Mouse (Mus musculus) neural tube, embryonic 15.5 days (tissue): Measurements from ENCODE around the gene Armc9. TPM values are rescaled to one million over a fixed set of nuclear protein-coding genes. Genes with fewer than 3 reads are reported as not detected.

Source experiments
- ATAC-seq: fragments of 200-750 bp; cut with Nextera tagmentation; 2 replicates; pipeline ENCODE4 v1.8.0; 2017; ENCODE audit warnings: mild to moderate bottlenecking, moderate TSS enrichment, moderate library complexity; ENCODE audit not compliant: low FRiP score
- H3K27ac ChIP-seq: fragments of 300-500 bp; sonication (generic); replicated peaks from 2 replicates; pipeline ENCODE4 v1.5.1; 2015; ENCODE audit warnings: mild to moderate bottlenecking, inconsistent platforms
- H3K27me3 ChIP-seq: fragments of 300-500 bp; sonication (generic); replicated peaks from 2 replicates; pipeline ENCODE4 v1.6.1; 2015; ENCODE audit warnings: inconsistent platforms
- H3K36me3 ChIP-seq: fragments of 300-500 bp; sonication (generic); 2 replicates; pipeline ENCODE4 v1.6.1; 2015; ENCODE audit warnings: inconsistent platforms
- H3K4me1 ChIP-seq: fragments of 300-500 bp; sonication (generic); 2 replicates; pipeline ENCODE4 v1.6.1; 2015; ENCODE audit warnings: inconsistent platforms
- H3K4me2 ChIP-seq: fragments of 300-500 bp; sonication (generic); 2 replicates; pipeline ENCODE4 v1.6.1; 2015; ENCODE audit warnings: inconsistent platforms, mild to moderate bottlenecking, moderate library complexity
- H3K4me3 ChIP-seq: fragments of 300-500 bp; sonication (generic); replicated peaks from 2 replicates; pipeline ENCODE4 v1.5.1; 2015; ENCODE audit warnings: mild to moderate bottlenecking, inconsistent platforms
- H3K9ac ChIP-seq: fragments of 300-500 bp; sonication (generic); replicated peaks from 2 replicates; pipeline ENCODE4 v1.6.1; 2015; ENCODE audit warnings: mild to moderate bottlenecking, inconsistent platforms
- H3K9me3 ChIP-seq: fragments of 300-500 bp; sonication (generic); replicated peaks from 2 replicates; pipeline ENCODE4 v1.6.1; 2016; ENCODE audit warnings: inconsistent platforms
- WGBS: fragments of 180-500 bp; shearing (Covaris S2); methylation state at CpG from one replicate; pipeline ENCODE4 v1.1.7; 2015; ENCODE audit warnings: mixed read lengths; 5-methylcytosine and 5-hydroxymethylcytosine counted together
- polyA plus RNA-seq: library from polyadenylated mRNA; unstranded; fragments of >200 nt; fragmentation: Nextera tagmentation; extraction: Ambion mirVana; gene quantifications from 2 replicates; pipeline ENCODE4 v1.2.1, GENCODE M21; 2015

Gene Armc9
- polyA plus RNA-seq, 1 experiment from 2014 or later: 35.5 TPM

DNA sequence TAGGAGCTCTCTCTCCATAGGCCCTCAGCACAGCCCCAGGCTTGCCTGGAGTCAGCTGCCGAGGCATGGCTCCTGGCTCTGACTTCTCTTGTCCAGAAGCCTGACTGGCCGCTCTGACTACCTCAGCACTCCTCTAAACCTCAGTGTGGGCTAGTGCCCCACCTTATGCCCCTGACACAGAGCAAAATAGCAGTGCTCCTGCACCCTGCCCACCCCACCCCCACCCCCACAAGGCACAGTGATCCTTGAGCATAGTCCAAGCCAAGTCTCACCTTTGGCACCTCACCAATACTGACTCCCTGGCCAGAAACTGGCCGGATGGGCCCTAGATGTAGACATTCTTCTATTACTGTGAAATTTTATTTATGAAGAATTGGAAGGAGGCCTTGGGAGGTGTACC lies 152.1 kb downstream of the Armc9 start:
- ATAC-seq: no peak
- no peak overlapping the region for H3K27ac ChIP-seq
- H3K9ac ChIP-seq: no peak overlapping the region
- WGBS: 96% methylated on average over 3 of the region's 3 CpGs
- no peak overlapping the region for H3K4me2 ChIP-seq
- peaks cover 35% of the 10 kb centered on the region for H3K27me3 ChIP-seq
- H3K4me1 ChIP-seq: peaks cover 19% of the 10 kb centered on the region
- H3K36me3 ChIP-seq: no peaks in the 10 kb centered on the region
- H3K4me3 ChIP-seq: no peak overlapping the region
- no peaks in the 10 kb centered on the region for H3K9me3 ChIP-seq

DNA sequence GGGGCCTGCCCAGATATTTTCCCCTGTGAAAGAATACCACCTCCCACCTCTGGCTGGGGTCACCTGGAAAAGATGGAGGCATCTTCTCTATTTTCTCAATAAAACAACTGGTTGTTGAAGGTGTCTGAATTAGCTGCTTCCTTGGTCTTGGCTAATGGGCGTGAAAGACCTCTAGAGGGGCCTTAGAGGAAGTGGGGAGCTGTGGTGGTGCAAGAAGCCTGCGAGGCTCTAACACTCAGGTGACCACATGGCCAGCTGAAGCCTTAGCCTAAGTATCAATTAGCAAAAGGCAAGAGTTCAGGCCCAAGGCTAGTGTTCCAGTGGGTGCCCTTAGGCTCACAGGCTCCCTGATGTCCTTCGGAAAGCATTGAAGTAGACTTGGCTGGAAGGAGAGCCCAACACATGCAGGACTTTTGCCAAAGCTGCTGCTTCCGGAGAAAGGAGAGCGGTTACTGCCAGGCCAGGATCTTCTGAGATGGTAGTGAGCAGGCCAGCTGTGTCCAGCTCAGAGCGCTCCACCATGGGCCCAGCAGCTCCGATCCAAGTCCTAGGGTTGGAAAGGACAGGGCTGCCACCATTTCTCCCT lies 152.7 kb downstream of the Armc9 start:
- H3K4me3 ChIP-seq: no peak overlapping the region
- ATAC-seq: no peak
- H3K27me3 ChIP-seq: peaks cover 29% of the 10 kb centered on the region
- H3K36me3 ChIP-seq: no peaks in the 10 kb centered on the region
- peaks cover 19% of the 10 kb centered on the region for H3K4me1 ChIP-seq
- H3K4me2 ChIP-seq: no peak overlapping the region
- H3K9me3 ChIP-seq: no peaks in the 10 kb centered on the region
- H3K27ac ChIP-seq: no peak overlapping the region
- 90% methylated on average over 7 of the region's 7 CpGs for WGBS
- no peak overlapping the region for H3K9ac ChIP-seq

DNA sequence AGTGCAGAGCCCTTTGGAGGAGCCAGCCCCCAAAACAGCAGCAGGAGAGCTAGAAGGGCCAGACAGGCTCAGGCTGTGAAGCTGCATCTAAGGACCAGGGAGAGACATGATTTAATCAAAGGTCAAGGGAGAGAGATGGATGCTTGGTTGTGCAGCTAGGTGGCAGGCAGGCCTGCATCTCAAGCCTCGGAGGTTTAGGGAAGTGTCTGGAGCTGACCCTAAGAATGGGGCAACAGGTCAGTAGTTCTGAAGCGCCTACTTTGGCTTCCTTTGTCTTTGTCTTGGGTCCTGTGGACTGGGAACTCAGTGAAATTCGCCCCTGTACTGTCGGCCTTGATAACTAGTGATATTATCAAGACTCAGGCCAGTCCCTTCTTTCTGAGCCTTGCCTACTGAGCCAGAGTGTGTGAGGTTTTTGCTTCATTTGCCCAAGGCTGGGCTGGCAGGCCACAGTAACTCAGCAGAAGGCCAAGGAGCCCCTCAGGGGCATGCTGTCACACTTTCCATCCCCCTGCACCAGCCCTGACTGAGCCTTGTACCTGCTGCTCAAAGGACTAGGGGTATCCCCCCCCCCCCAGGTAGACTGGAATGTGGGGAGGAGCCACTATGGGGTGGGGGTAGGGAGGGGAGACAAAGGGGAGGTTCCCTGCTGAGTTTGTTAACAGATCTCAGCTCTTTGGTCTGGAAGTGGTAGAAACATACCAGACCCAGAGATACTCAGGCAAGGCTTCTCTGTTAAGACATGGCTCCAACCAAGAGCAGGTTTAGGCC lies 153.5 kb downstream of the Armc9 start:
- ATAC-seq: no peak
- 36% methylated on average over 4 of the region's 4 CpGs for WGBS
- peaks cover 22% of the 10 kb centered on the region for H3K27me3 ChIP-seq

DNA sequence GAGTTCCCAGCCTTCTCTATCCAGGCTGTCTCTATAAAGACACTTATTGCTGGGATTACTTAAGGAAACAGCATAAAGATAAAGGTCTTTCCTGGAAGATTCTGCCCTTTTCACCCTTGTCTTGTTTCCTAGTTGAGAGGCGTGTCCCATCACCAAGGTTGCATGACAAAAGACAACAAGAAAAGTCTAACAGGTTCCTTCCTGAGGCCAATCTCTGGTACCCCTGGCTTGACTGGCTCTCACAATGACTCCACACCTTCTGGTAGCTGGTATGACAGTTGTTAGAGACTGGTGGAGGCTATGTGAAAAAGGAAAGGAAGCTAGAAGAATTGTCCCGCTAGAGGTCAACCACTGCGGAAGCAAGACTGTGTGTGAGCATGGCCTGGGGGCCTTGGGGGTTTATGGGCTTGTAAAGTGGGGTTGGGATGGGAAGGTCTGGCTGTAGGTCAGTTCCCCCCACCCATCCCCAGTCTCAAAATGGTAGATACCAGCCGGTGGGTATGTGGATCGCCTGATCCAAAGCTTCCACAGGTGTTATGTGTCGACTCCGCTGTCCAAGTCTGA lies 154.8 kb downstream of the Armc9 start:
- H3K27me3 ChIP-seq: peaks cover 10% of the 10 kb centered on the region
- WGBS: 95% methylated on average over 7 of the region's 7 CpGs
- no peaks in the 10 kb centered on the region for H3K36me3 ChIP-seq
- no peak overlapping the region for H3K9ac ChIP-seq
- no peak overlapping the region for H3K27ac ChIP-seq
- peaks cover 2% of the 10 kb centered on the region; the same call in 1 of the 2 replicates for H3K4me1 ChIP-seq
- no peak for ATAC-seq
- no peak overlapping the region for H3K4me2 ChIP-seq
- no peaks in the 10 kb centered on the region for H3K9me3 ChIP-seq
- H3K4me3 ChIP-seq: no peak overlapping the region

More for the DNA sequence above, 153.5 kb downstream of the Armc9 start:
- no peak overlapping the region for H3K9ac ChIP-seq
- H3K4me3 ChIP-seq: no peak overlapping the region
- no peaks in the 10 kb centered on the region for H3K36me3 ChIP-seq
- H3K27ac ChIP-seq: no peak overlapping the region
- no peak overlapping the region for H3K4me2 ChIP-seq
- H3K9me3 ChIP-seq: no peaks in the 10 kb centered on the region
- peaks cover 15% of the 10 kb centered on the region for H3K4me1 ChIP-seq

DNA sequence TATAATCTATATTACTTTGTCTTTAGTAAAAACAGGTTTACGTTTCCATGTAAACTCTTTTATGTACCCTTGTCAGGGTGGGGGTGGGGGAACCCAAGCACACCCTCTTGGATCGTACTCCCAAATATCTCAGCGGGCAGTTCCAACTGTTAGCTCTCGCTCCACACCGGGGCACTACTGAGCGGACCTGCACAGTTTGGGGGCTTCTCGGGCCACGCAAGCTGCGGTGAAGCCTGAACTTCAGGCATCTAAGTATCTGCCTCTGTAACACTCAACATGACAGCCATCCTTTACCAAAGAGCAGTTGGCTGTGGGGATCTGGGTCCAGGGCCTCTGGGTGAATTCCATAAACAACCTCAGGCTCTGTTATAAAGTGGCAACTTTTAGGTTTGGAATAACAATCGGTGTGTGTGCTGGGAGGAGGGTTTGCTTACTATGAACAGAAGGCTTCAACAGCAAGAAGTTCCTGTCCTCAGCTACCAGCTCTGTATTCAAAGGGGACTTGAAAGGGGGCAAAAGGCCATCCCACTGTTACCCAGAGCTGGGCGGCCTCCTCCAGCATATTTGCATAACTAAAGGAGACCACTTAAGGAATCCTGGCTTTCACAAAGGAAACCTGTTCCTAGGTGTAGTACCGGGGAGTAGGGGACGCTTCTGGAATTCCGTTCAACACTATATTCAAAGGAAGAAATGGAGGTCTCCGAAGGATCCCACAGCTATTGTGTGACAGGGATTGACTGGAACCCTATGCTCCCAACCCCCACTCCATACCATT lies 156.1 kb downstream of the Armc9 start:
- H3K9me3 ChIP-seq: no peaks in the 10 kb centered on the region
- no peaks in the 10 kb centered on the region for H3K4me1 ChIP-seq
- H3K27ac ChIP-seq: no peak overlapping the region
- ATAC-seq: no peak
- WGBS: 20% methylated on average over 15 of the region's 15 CpGs
- H3K36me3 ChIP-seq: no peaks in the 10 kb centered on the region
- no peak overlapping the region for H3K4me2 ChIP-seq
- H3K4me3 ChIP-seq: no peak overlapping the region
- no peak overlapping the region for H3K9ac ChIP-seq
- H3K27me3 ChIP-seq: no peaks in the 10 kb centered on the region

DNA sequence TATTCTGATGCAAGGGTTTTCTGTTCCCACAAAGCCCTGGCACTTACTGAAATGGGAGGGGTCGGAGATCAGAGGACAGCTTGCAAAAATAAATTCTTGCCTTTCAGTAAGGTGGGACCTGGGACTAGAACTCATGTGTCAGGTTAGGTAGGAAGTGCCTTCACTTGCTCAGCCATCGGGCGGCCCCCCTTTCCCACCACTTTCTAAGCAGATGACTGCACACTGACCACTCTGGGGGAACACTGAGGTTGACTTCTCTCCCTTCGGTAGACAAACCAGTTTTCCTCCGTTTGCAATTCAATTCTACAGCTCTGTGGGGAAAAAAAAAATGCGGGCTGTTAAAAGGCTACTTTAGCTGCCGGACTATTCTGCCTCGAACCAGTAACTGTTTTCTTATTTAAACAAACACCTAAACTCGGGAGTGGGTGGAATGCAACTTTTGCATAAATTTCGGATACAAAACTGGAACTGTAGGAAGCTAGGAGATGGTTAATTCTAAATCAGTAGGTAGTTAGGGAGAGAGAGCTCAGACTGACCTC lies 157.0 kb downstream of the Armc9 start:
- no peaks in the 10 kb centered on the region for H3K9me3 ChIP-seq
- no peak overlapping the region for H3K9ac ChIP-seq
- 28% methylated on average over 10 of the region's 10 CpGs for WGBS
- H3K4me1 ChIP-seq: no peaks in the 10 kb centered on the region
- no peak overlapping the region for H3K27ac ChIP-seq
- no peak overlapping the region for H3K4me2 ChIP-seq
- no peak overlapping the region for H3K4me3 ChIP-seq
- no peaks in the 10 kb centered on the region for H3K36me3 ChIP-seq
- ATAC-seq: no peak
- H3K27me3 ChIP-seq: no peaks in the 10 kb centered on the region

DNA sequence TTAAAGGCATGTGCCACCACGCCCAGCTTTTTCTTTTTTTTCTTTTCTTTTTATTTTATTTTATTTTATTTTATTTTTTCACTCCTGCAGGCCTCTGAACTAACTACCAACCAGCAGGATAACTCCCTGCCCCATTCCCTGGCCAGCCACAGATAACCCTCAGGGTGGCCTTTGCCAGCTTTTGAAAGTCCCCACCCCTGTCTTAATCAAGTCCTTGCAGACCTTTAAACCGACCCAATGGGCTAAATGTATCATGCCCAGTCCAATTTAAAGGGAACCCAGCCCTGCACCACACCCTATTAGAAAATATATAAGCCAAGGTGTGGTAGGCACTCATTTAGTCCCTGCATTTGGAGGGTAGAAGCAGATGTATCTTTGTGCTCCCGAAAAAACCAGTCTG lies 157.7 kb downstream of the Armc9 start:
- no peak for ATAC-seq

DNA sequence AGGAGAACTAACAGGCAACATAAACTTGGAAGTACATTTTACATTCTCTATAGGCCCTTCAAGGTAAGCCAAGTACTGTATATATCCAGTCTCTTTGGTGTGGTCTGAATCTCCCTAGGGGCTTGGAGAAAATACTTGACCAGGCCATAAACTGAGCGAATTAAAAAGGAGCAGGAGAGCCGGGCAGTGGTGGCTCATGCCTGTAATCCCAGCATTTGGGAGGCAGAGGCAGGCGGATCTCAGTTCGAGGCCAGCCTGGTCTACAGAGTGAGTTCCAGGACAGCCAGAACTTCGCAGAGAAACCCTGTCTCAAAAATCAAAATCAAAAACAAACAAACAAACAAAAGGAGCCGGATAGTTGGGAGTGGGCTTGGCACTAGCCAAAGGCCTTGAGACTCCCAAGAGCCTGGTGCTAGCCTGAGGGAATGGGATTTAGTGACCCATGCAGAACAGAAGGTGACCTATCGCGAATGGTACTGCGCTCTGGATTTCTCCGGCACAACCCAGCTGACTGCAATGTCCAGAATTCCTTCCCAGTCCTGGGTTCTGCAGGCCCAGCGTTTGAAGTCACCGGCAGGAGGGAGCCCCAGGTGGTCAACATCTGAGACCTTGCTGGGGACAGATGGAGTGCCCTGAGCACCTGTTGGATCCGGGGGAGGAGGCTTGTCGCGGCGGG lies 158.7 kb downstream of the Armc9 start:
- no peak overlapping the region for H3K27ac ChIP-seq
- H3K9ac ChIP-seq: no peak overlapping the region
- no peak for ATAC-seq
- no peak overlapping the region for H3K4me2 ChIP-seq
- H3K4me3 ChIP-seq: no peak overlapping the region
- no peaks in the 10 kb centered on the region for H3K36me3 ChIP-seq
- H3K9me3 ChIP-seq: no peaks in the 10 kb centered on the region
- WGBS: 48% methylated on average over 16 of the region's 16 CpGs
- no peaks in the 10 kb centered on the region for H3K27me3 ChIP-seq
- no peaks in the 10 kb centered on the region for H3K4me1 ChIP-seq

More for the DNA sequence above, 157.7 kb downstream of the Armc9 start:
- H3K4me2 ChIP-seq: no peak overlapping the region
- H3K4me1 ChIP-seq: no peaks in the 10 kb centered on the region
- no peak overlapping the region for H3K27ac ChIP-seq
- H3K4me3 ChIP-seq: no peak overlapping the region
- H3K36me3 ChIP-seq: no peaks in the 10 kb centered on the region
- H3K27me3 ChIP-seq: no peaks in the 10 kb centered on the region
- WGBS: 87% methylated on average over 3 of the region's 3 CpGs
- no peaks in the 10 kb centered on the region for H3K9me3 ChIP-seq
- H3K9ac ChIP-seq: no peak overlapping the region

DNA sequence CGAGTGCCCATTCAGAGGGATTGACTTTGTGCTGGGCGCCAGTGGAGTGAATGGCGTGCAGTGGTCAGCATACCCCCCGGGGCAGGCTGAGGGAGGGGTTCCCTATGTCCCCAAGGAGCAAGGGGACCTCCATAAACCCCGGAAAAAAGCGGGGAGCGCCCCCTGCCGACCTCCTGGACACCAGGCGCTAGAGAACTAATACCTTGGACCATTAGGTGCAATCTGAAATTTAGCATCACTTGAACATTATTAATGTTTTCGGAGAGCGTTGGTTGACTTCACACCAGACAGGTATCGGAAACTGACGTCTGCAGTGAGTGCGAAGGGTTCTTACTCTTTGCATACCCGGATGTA lies 159.2 kb downstream of the Armc9 start:
- Histone ChIP-seq H3K4me1 (no peaks in the 10 kb centered on the region), H3K9me3 (no peaks in the 10 kb centered on the region), H3K4me2 (no peak overlapping the region), H3K4me3 (no peak overlapping the region), H3K27ac (no peak overlapping the region), H3K36me3 (no peaks in the 10 kb centered on the region), H3K9ac (no peak overlapping the region), H3K27me3 (no peaks in the 10 kb centered on the region)
- WGBS: 47% methylated on average over 15 of the region's 15 CpGs
- no peak for ATAC-seq

DNA sequence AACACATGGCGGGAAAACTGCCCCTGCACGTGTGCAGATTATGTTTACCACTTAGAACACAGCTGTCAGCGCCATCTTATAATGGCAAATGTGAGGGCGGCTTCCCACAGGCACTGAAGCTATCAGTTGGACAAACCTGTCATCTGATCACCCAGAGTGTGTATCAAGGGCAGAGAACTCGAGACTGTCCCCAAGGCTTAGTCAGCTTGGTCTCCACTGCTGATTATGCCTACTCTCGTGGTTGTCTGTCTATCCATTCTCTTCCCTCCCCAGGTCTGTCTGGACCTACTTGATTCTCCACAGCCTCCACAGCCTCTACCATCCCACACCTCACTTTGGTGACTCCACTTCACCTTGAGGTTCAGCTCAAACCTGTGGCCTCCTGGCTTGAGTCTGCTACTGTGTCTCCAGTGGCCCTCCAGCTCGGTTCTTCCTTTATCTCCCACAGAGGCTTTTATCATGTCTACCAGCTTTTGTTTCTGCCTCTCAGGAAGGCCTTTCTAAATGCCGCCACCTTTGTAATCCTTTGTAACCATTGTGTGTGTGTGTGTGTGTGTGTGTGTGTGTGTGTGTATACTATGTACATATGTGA lies 166.3 kb downstream of the Armc9 start:
- ATAC-seq: no peak
- 87% methylated on average over 7 of the region's 8 CpGs for WGBS

More for the DNA sequence above, 166.3 kb downstream of the Armc9 start:
- H3K4me1 ChIP-seq: no peaks in the 10 kb centered on the region
- no peak overlapping the region for H3K9ac ChIP-seq
- no peaks in the 10 kb centered on the region for H3K27me3 ChIP-seq
- H3K36me3 ChIP-seq: no peaks in the 10 kb centered on the region
- H3K4me3 ChIP-seq: no peak overlapping the region
- no peak overlapping the region for H3K27ac ChIP-seq
- no peaks in the 10 kb centered on the region for H3K9me3 ChIP-seq
- H3K4me2 ChIP-seq: no peak overlapping the region
